Mouse (Mus musculus): ENCODE results near the gene Mpg.

Gene Mpg

DNA sequence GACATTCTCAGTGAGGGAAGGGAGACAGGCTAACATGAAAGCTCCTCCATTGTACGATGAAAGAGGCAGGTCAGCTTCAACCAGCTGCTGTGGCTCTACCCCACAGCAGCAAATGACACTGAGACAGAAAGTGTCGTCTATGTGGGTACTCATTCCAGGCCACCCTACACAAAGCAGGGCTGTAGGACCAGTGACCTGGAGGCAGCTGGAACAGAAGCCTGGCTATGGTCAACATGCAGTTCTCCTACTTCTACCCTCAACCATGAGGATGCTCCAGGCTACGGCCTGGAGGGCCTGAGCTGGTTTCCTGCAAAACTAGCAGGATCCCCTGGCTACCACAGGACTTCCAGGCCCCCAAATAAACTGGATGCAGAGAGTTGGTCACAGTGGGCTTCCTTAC lies 30.3 kb downstream of the Mpg start:
- in situ Hi-C loops (cut with MboI, MseI) = loop anchor here in 1 of 2 experiments (25.0 kb wide), 1 partner anchor 1269 kb away; the partner anchor contains the start of gene Chac2

GRCm38 (mm10) chr11:32262674-32263415 lies 36.5 kb downstream of the Mpg start:
- in situ Hi-C loops (cut with MboI, MseI) = loop anchor here in 1 of 2 experiments (25.0 kb wide), 1 partner anchor 1276 kb away; the partner anchor contains the start of gene Chac2

GRCm38 (mm10) chr11:32265117-32265738 lies 38.9 kb downstream of the Mpg start:
- in situ Hi-C loops (cut with MboI, MseI) = loop anchor here in 1 of 2 experiments (25.0 kb wide), 1 partner anchor 1278 kb away; the partner anchor contains the start of gene Chac2

DNA sequence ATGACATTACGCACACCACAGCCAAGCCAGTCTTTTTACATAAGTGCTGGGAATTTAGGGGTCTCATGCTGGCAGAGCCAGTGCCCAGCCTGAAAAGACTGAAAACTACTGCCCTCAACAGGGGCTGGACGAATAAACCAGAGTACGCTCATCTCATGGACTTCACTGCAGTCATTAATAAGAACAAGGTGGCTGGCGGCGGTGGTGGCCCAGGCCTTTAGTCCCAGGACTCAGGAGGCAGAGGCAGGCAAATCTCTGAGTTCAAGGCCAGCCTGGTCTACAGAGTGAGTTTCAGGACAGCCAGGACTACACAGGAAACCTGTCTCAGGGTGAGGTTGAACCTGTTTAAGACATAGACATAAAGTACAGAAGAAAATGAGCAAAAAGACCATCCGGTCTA lies 39.9 kb downstream of the Mpg start:
- in situ Hi-C loops (cut with MboI, MseI) = loop anchor here in 1 of 2 experiments (25.0 kb wide), 1 partner anchor 1279 kb away; the partner anchor contains the start of gene Chac2

DNA sequence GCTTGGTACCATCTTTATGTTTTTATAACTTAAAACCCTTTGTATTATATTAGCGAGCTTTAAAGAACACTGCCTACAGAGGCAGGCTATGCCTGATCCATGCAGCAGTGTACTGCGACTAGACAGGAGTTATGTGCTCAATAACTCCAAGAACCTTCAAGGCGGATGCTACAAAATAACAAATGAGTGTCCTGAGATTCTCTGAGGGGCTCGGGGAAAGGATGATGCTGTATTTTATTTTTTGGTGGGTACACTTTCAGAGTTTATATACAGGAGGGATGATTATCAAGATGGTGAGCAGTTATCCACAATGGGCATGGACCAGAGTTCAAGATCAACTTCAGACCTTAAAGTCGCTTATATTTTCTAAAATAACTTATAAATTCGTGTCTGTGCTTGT lies 40.5 kb downstream of the Mpg start:
- in situ Hi-C loops (cut with MboI, MseI) = loop anchor here in 1 of 2 experiments (25.0 kb wide), 1 partner anchor 1279 kb away; the partner anchor contains the start of gene Chac2

- in situ Hi-C loops (cut with MboI, MseI) = loop anchor here in 1 of 2 experiments (25.0 kb wide), 1 partner anchor 1280 kb away; the partner anchor contains the start of gene Chac2
Observed at GRCm38 (mm10) chr11:32267188-32267884, 41.0 kb downstream of the Mpg start, which contains the start of gene Nprl3. Gene Nprl3, minus strand, starts transcription at chr11:32267707.

DNA sequence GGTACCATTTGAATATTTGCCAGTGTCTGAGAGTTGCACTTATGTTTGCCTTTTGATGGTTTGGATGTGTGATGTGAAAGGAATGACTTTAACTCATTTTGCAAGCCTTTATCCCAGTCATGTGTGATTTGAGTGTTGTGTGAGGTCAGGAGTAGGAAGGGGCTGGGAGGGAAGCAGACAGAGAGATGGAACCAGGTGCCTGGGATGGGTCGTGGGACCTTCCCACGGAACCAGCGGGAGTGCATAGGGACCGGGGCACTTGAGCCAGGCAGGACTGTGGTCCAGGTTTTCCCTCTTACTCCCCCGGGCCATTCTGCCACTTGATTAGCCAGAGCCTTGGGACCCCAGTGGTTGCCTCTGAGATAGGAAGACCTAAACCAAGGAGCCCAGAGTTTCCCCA lies 41.7 kb downstream of the Mpg start:
- in situ Hi-C loops (cut with MboI, MseI) = loop anchor here in 1 of 2 experiments (25.0 kb wide), 1 partner anchor 1281 kb away; the partner anchor contains the start of gene Chac2

- in situ Hi-C loops (cut with MboI, MseI) = loop anchor here in 1 of 2 experiments (25.0 kb wide), 1 partner anchor 1282 kb away; the partner anchor contains the start of gene Chac2
Observed at GRCm38 (mm10) chr11:32268952-32269351, 42.6 kb downstream of the Mpg start.

DNA sequence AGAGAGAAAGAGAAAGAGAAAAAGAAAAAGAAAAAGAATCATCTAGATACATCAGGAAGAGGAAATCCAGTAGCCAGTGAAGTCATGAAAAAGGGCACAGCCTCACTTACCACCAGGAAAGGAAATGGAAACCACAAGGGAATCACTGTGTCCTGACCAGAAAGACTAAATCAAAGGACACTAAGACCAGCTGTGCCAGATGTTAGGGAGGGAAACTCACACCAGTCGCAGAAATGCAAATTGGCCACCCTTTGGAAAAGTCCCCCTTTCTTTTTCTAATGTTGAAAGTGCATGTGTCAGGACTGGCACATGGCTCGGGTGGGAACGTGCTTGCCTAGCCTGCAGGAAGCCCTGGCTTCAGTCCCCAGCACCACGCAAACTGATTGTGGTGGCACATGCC lies 44.9 kb downstream of the Mpg start:
- in situ Hi-C loops (cut with MboI, MseI) = loop anchor here in 1 of 2 experiments (25.0 kb wide), 1 partner anchor 1284 kb away; the partner anchor contains the start of gene Chac2

DNA sequence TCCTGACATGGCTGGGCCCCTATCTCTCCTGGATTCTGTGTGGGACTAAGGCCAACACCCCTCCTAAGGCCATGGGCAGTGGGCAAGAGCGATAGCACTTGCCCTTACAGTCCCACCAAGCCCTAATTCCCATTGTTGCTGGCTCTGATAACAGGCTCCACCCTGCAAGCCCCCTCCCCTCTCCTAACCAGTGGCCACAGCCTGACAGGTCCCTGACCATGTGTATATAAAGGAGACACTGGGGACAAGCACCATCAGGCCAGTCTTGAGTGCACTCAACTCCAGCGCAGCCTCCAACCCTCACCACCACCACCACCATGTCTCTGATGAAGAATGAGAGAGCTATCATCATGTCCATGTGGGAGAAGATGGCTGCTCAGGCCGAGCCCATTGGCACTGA lies 50.0 kb downstream of the Mpg start, which contains the start of gene Hba-x:
Gene Hba-x (plus strand): TSS at position 54 of the 400 bp plus-strand sequence.
- in situ Hi-C loops (cut with MboI, MseI) = no loop called here

DNA sequence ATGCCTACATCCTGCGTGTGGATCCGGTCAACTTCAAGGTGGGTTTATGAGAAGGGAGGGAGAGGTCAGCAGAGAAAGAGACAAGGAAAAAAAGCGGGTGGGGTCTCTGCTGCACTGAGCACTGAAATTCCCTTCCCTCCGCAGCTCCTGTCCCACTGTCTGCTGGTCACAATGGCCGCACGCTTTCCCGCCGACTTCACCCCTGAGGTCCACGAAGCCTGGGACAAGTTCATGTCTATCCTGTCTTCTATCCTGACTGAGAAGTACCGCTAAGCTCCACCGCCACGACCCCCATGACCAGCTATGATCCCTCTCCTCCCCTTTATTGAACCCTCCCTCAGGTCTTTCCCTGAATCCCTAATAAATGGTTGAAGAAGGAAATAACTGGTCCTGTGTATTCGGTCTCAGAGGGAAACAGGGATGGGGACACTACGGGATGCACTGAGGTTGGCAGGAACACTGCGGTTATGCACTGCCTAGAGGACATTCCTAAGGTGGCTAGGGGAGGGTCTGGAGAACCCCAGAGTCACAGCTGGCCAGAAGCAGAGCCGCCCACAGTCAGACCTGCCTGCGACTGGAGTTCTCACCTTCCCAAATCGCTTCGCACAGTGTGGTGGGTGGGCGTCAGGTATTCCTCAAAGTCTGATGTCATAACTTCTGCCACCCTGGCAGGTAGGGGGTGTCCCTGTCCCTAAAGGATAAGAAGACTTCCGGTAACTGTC lies 51.6 kb downstream of the Mpg start:
- in situ Hi-C loops (cut with MboI, MseI) = no loop called here

GRCm38 (mm10) chr11:32278458-32278957 lies 52.2 kb downstream of the Mpg start:
- in situ Hi-C loops (cut with MboI, MseI) = no loop called here

- in situ Hi-C loops (cut with MboI, MseI) = no loop called here
Observed at GRCm38 (mm10) chr11:32280646-32281045, 54.3 kb downstream of the Mpg start.

- in situ Hi-C loops (cut with MboI, MseI) = no loop called here
Observed at GRCm38 (mm10) chr11:32281416-32282144, 55.3 kb downstream of the Mpg start.
